Mouse (Mus musculus) embryo, embryonic 10 days (tissue): ENCODE results near the gene Got2.

Experiments
- DNase-seq: peaks from one replicate; pipeline ENCODE4 v3.0.0-alpha.2; 2015; ENCODE audit warnings: low spot score

The Got2 gene

GRCm38 (mm10) chr8:95817597-95817996 is 70.8 kb downstream of the Got2 start:
- DNase-seq, result no peak

DNA sequence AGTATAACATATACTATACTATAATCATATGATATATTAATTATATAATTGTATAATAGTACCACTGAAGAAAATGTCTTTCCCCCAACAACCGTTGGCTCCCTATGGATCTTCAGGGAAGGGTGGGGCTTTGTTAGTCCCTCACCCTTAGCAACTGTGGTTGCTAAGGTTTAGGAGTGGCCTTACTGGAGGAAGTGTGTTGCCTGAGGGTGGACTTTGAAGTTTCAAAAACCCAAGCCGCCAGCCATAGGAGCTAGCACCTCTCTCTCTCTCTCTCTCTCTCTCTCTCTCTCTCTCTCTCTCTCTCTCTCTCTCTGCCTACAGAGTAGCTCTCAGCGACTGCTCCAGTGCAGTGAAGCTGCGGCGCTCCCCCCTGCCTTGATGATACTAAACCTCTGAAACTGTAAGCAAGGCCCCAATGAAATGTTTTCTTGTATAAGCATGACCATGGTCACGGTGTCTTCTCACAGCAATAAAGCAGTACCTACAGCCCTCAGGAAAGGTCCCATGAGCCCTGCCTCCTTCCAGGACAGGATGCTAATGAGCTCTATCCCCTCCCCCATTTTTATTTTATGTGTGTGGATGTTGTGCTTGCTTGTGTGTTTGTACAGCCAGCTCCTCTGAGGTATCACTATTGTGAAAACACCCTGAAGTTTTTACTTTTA is 72.2 kb downstream of the Got2 start:
- DNase-seq, result no peak
